Mouse (Mus musculus) ES-E14 (cell line): Measurements from ENCODE around the gene Grk2. TPM values are rescaled to one million over a fixed set of nuclear protein-coding genes. Genes with fewer than 3 reads are reported as not detected.

Experiments used
- DNase-seq: peaks from one replicate; pipeline ENCODE4 v3.0.0-alpha.2; 2013; ENCODE audit warnings: low read depth, low spot score
- H3K27ac ChIP-seq: 2 replicates; pipeline ENCODE4 v1.5.1; 2012; ENCODE audit warnings: low read depth, mild to moderate bottlenecking, low read length, moderate library complexity, mixed read lengths; ENCODE audit not compliant: poor library complexity, insufficient read depth, severe bottlenecking
- H3K36me3 ChIP-seq: 2 replicates; pipeline ENCODE4 v1.6.1; 2012; ENCODE audit warnings: mild to moderate bottlenecking, low read length, moderate library complexity, mixed read lengths; ENCODE audit not compliant: control insufficient read depth, poor library complexity, insufficient read depth, severe bottlenecking
- H3K4me1 ChIP-seq, 2 experiments: fragments of 150-350 bp in 1 of 2; sonication (generic) in 1 of 2; 2 replicates each; pipeline ENCODE4 v1.6.1; 2012; ENCODE audit warnings: low read length in 2 of 2, mild to moderate bottlenecking in 1 of 2, mixed read lengths in 1 of 2; ENCODE audit not compliant: control insufficient read depth in 2 of 2, insufficient read depth in 2 of 2, poor library complexity in 1 of 2
- H3K4me3 ChIP-seq, 2 experiments: fragments of 150-350 bp in 1 of 2; sonication (generic) in 1 of 2; 2 replicates each; pipeline ENCODE4 v1.5.1; 2012; ENCODE audit warnings: low read length in 2 of 2, low read depth in 1 of 2, mild to moderate bottlenecking in 1 of 2, mixed read lengths in 1 of 2; ENCODE audit not compliant: insufficient read depth in 1 of 2, poor library complexity in 1 of 2, severe bottlenecking in 1 of 2
- H3K9ac ChIP-seq: 2 replicates; pipeline ENCODE4 v1.6.1; 2012; ENCODE audit warnings: low read depth, mild to moderate bottlenecking, low read length, mixed read lengths; ENCODE audit not compliant: poor library complexity, insufficient read depth, severe bottlenecking
- H3K9me3 ChIP-seq: fragments of 150-350 bp; sonication (generic); 2 replicates; pipeline ENCODE4 v1.6.1; 2012; ENCODE audit warnings: low read depth, mild to moderate bottlenecking, low read length; ENCODE audit not compliant: control insufficient read depth, insufficient read depth
- CHD2 ChIP-seq: IDR thresholded peaks from 2 replicates; pipeline ENCODE4 v1.6.1; 2014; ENCODE audit warnings: mild to moderate bottlenecking, low read depth, low read length, inconsistent platforms
- HCFC1 ChIP-seq: IDR thresholded peaks from 2 replicates; pipeline ENCODE4 v1.6.1; 2012; ENCODE audit warnings: low read length, inconsistent platforms, borderline replicate concordance; ENCODE audit not compliant: insufficient read depth
- MAFK ChIP-seq: IDR thresholded peaks from 2 replicates; pipeline ENCODE4 v1.6.1; 2014; ENCODE audit warnings: mild to moderate bottlenecking, low read depth, low read length, inconsistent platforms; ENCODE audit not compliant: insufficient read depth
- ZC3H11A ChIP-seq: IDR thresholded peaks from 2 replicates; pipeline ENCODE4 v1.6.1; 2012; ENCODE audit warnings: low read depth, mild to moderate bottlenecking, inconsistent platforms, low read length, borderline replicate concordance
- ZNF384 ChIP-seq: IDR thresholded peaks from 2 replicates; pipeline ENCODE4 v1.6.1; 2012; ENCODE audit warnings: low read depth, low read length, inconsistent platforms
- in situ Hi-C, 2 experiments: fragments of 600-800 bp; cut with MboI; formaldehyde crosslinking; loops; one replicate each; pipeline ENCODE4 v1.15.1; 2025; ENCODE audit warnings: low sequenced_read_pairs in 2 of 2, inconsistent platforms in 1 of 2; ENCODE audit not compliant: unreplicated experiment in 2 of 2
- total RNA-seq: library from RNA; depleted of rRNA; stranded (reverse); fragments of 300-350 nt; gene quantifications from 2 replicates; pipeline ENCODE4 v1.2.3, GENCODE M21; 2012

The Grk2 gene
- total RNA-seq, 1 experiment = 56.1 TPM

- no peak for DNase-seq
- no peak overlapping the region for H3K4me3 ChIP-seq
- no peaks in the 10 kb centered on the region for H3K36me3 ChIP-seq
- no peak overlapping the region for H3K9ac ChIP-seq
- TF ChIP-seq HCFC1 (no peak), MAFK (no peak), ZC3H11A (no peak), CHD2 (no peak), ZNF384 (no peak)
- peaks cover 6 to 34% of the 10 kb centered on the region in 2 experiments; a peak in 3 of 4 replicates for H3K4me1 ChIP-seq
- in situ Hi-C loops = no loop called here
- no peaks in the 10 kb centered on the region for H3K9me3 ChIP-seq
- no peak overlapping the region for H3K27ac ChIP-seq
These were observed 2.9 kb downstream of the Grk2 start for GRCm38 (mm10) chr19:4302936-4303639.

GRCm38 (mm10) chr19:4301735-4302651, 4.0 kb downstream of the Grk2 start:
- peak overlapping the region; percentile 36; the same call in 1 of the 2 replicates for H3K9ac ChIP-seq
- H3K27ac ChIP-seq = no peak overlapping the region
- in situ Hi-C loops = no loop called here
- H3K4me1 ChIP-seq = peaks cover 8 to 36% of the 10 kb centered on the region in 2 experiments; a peak in 3 of 4 replicates
- H3K9me3 ChIP-seq = no peaks in the 10 kb centered on the region
- no peak for DNase-seq
- TF ChIP-seq CHD2 (no peak), HCFC1 (no peak)
- peak overlapping the region in 1 of 2 experiments; percentile 9; a peak in 1 of 4 replicates for H3K4me3 ChIP-seq
- no peaks in the 10 kb centered on the region for H3K36me3 ChIP-seq

GRCm38 (mm10) chr19:4300852-4301734, 4.9 kb downstream of the Grk2 start:
- DNase-seq = no peak
- H3K9me3 ChIP-seq = no peaks in the 10 kb centered on the region
- H3K27ac ChIP-seq = no peak overlapping the region
- no peaks in the 10 kb centered on the region; the same call in 1 of the 2 replicates for H3K36me3 ChIP-seq
- no peak overlapping the region; the same call in 1 of the 2 replicates for H3K9ac ChIP-seq
- no peak for TF ChIP-seq ZNF384
- TF ChIP-seq CHD2 = no peak
- TF ChIP-seq MAFK = no peak
- TF ChIP-seq HCFC1 = no peak
- no peak for TF ChIP-seq ZC3H11A
- in situ Hi-C loops = no loop called here
- H3K4me1 ChIP-seq = peaks cover 8 to 39% of the 10 kb centered on the region in 2 experiments; a peak in 3 of 4 replicates
- H3K4me3 ChIP-seq = no peak overlapping the region

GRCm38 (mm10) chr19:4300271-4300704, 5.7 kb downstream of the Grk2 start:
- in situ Hi-C loops = no loop called here
- Histone ChIP-seq H3K9ac (no peak overlapping the region; the same call in 1 of the 2 replicates), H3K4me3 (no peak overlapping the region), H3K27ac (no peak overlapping the region), H3K36me3 (no peaks in the 10 kb centered on the region; the same call in 1 of the 2 replicates), H3K4me1 (peaks cover 8 to 39% of the 10 kb centered on the region in 2 experiments; a peak in 3 of 4 replicates), H3K9me3 (no peaks in the 10 kb centered on the region)
- DNase-seq = no peak
- TF ChIP-seq ZNF384 = no peak
- no peak for TF ChIP-seq MAFK
- TF ChIP-seq CHD2 = no peak
- TF ChIP-seq ZC3H11A = no peak
- TF ChIP-seq HCFC1 = no peak
